Mouse (Mus musculus): Measurements from ENCODE around the gene Slc13a2. TPM values are rescaled to one million over a fixed set of nuclear protein-coding genes. Genes with fewer than 3 reads are reported as not detected.

The Slc13a2 gene
- polyA plus RNA-seq, 1 experiment from 2014 or later: 1.1 TPM

DNA sequence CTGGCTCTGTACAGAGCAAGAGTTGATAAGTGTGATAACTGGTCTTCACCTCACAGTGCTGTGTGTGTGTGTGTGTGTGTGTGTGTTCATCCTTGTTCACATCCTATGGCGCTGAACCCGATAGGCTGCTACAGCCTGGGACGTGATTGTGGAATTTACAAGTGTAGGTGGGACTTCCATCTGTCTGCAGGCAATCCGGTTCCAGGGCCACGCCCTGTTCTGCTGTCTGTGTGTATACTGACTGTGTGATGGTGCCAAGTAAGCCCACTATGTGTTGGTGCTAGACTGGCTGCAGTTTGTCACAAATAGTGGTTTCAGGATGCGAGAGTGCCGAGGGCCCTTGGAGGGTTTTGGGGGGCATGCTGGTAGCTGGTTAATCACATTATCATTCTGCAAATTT is 39.7 kb downstream of the Slc13a2 start:
- ATAC-seq (replicated peaks; ENCODE audit: low FRiP score): no peak
- H3K4me1 ChIP-seq: peaks cover 30% of the 10 kb centered on the region
- no peaks in the 10 kb centered on the region for H3K27me3 ChIP-seq
- H3K9ac ChIP-seq: no peak overlapping the region
- H3K9me3 ChIP-seq (replicated peaks): no peaks in the 10 kb centered on the region
- 78% methylated on average over 7 of the region's 7 CpGs for WGBS
- no peaks in the 10 kb centered on the region for H3K36me3 ChIP-seq
- H3K4me3 ChIP-seq (replicated peaks): no peak overlapping the region
- no peak overlapping the region for H3K27ac ChIP-seq
- no peak overlapping the region for H3K4me2 ChIP-seq

DNA sequence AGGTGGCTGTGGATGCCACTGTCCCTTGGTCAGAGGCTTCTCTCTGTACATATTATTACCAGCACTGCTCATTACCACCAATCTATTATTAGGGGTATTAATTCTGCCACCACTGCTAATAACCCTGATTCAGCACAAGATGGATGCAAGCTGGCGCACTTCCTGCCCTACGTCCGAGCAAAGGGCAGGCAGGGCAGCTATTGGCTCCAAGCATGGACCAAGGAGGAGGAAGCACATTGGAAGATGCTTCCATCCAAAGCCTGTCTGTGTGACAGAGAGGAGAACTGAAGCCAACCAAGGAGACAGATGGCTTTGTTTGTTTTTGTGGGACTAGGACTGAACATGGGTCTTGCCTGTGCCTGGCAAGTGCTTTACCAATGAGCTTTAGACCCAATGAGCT is 41.0 kb downstream of the Slc13a2 start:
- 76% methylated on average over 3 of the region's 3 CpGs for WGBS
- H3K4me1 ChIP-seq: peaks cover 34% of the 10 kb centered on the region
- H3K36me3 ChIP-seq: no peaks in the 10 kb centered on the region
- no peak overlapping the region for H3K9ac ChIP-seq
- H3K4me3 ChIP-seq (replicated peaks): no peak overlapping the region
- no peaks in the 10 kb centered on the region for H3K9me3 ChIP-seq (replicated peaks)
- H3K27ac ChIP-seq: no peak overlapping the region
- no peak for ATAC-seq (replicated peaks; ENCODE audit: low FRiP score)
- no peaks in the 10 kb centered on the region for H3K27me3 ChIP-seq
- H3K4me2 ChIP-seq: no peak overlapping the region

DNA sequence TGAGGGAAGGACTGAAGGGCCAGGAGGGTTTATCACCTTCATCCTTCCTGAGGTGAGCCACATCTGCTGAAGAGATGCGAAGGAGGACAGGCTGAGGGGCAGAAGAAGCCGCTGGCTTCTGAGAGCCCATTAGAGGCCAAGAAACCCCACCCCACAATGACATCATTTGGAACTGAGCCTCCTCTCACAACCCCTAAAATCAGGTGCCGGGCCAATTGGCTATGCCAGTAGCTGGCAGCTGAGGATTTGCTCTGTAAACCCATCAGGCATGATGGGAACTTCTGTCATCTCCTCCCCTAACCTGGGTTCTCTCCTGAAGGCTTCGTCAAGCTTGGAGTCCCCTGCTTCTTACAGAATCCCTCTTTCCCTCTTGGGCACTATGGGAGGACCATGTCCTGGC is 41.7 kb downstream of the Slc13a2 start:
- H3K4me2 ChIP-seq: no peak overlapping the region
- H3K27ac ChIP-seq: no peak overlapping the region
- no peak overlapping the region for H3K9ac ChIP-seq
- no peaks in the 10 kb centered on the region for H3K9me3 ChIP-seq (replicated peaks)
- H3K4me1 ChIP-seq: peaks cover 40% of the 10 kb centered on the region
- H3K36me3 ChIP-seq: no peaks in the 10 kb centered on the region
- H3K4me3 ChIP-seq (replicated peaks): no peak overlapping the region
- no peaks in the 10 kb centered on the region for H3K27me3 ChIP-seq
- ATAC-seq (replicated peaks; ENCODE audit: low FRiP score): no peak
- 68% methylated on average over 4 of the region's 4 CpGs for WGBS

DNA sequence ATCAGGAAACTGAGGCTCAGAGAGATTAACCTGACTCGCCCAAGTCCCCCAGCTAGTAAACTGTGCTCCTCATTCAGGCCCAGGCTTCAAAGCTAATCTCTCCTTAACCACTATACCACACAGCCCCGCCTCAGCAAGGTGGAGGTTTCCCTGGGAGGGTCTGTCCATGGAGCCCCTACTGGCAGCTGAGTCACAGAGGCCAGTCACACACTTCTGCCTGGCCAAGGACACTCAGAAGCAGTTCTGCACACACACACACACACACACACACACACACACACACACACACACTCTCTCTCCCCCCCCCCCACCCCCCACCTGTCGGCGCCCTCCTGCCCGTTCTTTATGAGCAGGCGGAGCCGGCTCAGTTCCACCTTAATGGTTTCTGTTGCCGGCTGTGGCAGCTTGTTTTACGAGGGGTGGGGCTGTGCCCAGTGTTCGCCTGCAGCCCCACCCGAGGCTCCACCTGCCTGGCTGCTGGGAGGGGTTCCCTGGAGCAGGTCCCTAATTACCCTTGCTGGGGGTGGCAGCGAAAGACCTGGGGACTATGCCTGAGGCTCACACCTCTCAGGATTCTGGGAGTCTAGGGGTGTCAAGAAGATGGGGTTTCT is 44.4 kb downstream of the Slc13a2 start:
- H3K36me3 ChIP-seq: no peaks in the 10 kb centered on the region
- no peak overlapping the region for H3K9ac ChIP-seq
- H3K27me3 ChIP-seq: no peaks in the 10 kb centered on the region
- no peak overlapping the region for H3K4me3 ChIP-seq (replicated peaks)
- no peak overlapping the region for H3K4me2 ChIP-seq
- WGBS: 9% methylated on average over 12 of the region's 12 CpGs
- H3K9me3 ChIP-seq (replicated peaks): no peaks in the 10 kb centered on the region
- peaks cover 52% of the 10 kb centered on the region for H3K4me1 ChIP-seq
- ATAC-seq (replicated peaks; ENCODE audit: low FRiP score): peak; percentile 54
- peak overlapping the region; percentile 59 for H3K27ac ChIP-seq

DNA sequence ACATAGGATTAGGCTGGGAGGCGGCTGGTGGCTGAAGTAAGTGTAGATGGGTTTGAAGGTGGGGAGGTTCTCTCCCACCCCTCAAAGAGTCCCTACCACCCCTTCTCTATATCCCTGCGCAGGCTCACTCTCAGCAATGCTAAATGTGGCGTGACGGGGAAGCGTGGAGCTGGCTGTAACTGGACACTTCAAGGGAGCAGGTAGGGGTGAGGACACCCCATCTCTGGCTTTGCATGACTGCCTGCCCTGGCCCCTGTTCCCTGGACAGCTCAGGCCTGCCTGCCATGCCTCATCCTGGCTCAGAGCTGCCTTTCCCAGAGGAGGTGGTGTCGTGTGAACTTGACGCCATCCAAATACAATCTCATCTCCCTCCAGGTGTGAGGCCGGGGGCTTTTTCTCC is 47.9 kb downstream of the Slc13a2 start:
- H3K9me3 ChIP-seq (replicated peaks): no peaks in the 10 kb centered on the region
- no peak overlapping the region for H3K4me3 ChIP-seq (replicated peaks)
- peak overlapping the region; percentile 84 for H3K27ac ChIP-seq
- H3K9ac ChIP-seq: no peak overlapping the region
- no peak overlapping the region for H3K4me2 ChIP-seq
- 46% methylated on average over 8 of the region's 8 CpGs for WGBS
- peaks cover 73% of the 10 kb centered on the region for H3K4me1 ChIP-seq
- H3K36me3 ChIP-seq: no peaks in the 10 kb centered on the region
- peak; percentile 86 for ATAC-seq (replicated peaks; ENCODE audit: low FRiP score)
- no peaks in the 10 kb centered on the region for H3K27me3 ChIP-seq

DNA sequence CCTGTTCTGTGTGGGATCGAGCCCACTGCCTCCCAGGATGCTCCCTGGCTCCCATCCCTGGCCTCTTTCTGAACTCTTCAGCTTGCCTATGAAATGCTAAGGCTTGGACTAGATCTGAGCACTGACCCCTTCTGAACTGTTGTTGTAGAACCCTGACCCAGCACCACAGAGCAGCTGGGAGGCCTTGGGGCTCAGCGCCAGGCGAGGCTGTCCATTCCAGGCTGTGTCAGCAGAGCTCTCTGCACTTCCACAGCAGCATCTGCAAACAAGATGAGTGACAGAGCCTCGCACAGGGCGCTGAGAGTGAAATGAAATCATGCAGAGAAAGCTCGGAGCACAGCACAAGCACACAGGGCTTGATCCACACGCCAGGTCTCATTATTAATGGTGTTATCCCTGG is 49.4 kb downstream of the Slc13a2 start:
- Histone ChIP-seq H3K4me1 (peaks cover 69% of the 10 kb centered on the region), H3K36me3 (no peaks in the 10 kb centered on the region), H3K27me3 (no peaks in the 10 kb centered on the region), H3K9ac (no peak overlapping the region), H3K4me3 (replicated peaks) (no peak overlapping the region), H3K9me3 (replicated peaks) (no peaks in the 10 kb centered on the region), H3K27ac (peak overlapping the region; percentile 28; the same call in 1 of the 2 replicates), H3K4me2 (no peak overlapping the region)
- 0 out of 2 replicates have a peak, but pooled peaks have one; percentile 6 for ATAC-seq (replicated peaks; ENCODE audit: low FRiP score)
- WGBS: 41% methylated on average over 7 of the region's 7 CpGs

DNA sequence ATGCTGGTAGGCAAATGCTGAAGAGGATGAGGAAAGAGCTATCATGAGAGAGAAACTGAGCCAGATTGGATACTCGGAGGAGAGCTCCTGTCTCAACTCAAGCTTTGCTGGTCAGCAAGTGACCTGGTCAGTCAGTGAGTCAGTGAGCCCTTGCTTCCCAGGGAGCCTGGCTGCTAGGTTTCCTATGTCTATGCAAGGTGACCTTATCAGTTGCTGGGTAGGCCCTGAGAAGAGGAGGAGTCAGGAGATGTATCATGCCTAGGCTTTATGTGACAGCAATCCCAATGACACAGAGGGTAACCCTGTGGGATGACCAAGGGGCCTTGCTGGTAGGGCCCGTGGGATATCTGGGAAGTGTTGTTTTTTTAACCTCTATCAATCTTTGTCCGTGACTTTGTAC is 49.9 kb downstream of the Slc13a2 start:
- no peak for ATAC-seq (replicated peaks; ENCODE audit: low FRiP score)
- Histone ChIP-seq H3K27me3 (no peaks in the 10 kb centered on the region), H3K36me3 (no peaks in the 10 kb centered on the region), H3K27ac (peak overlapping the region; percentile 28; the same call in 1 of the 2 replicates), H3K4me1 (peaks cover 68% of the 10 kb centered on the region), H3K9me3 (replicated peaks) (no peaks in the 10 kb centered on the region), H3K4me2 (no peak overlapping the region), H3K9ac (no peak overlapping the region), H3K4me3 (replicated peaks) (no peak overlapping the region)
- WGBS: 23% methylated on average over 3 of the region's 3 CpGs

DNA sequence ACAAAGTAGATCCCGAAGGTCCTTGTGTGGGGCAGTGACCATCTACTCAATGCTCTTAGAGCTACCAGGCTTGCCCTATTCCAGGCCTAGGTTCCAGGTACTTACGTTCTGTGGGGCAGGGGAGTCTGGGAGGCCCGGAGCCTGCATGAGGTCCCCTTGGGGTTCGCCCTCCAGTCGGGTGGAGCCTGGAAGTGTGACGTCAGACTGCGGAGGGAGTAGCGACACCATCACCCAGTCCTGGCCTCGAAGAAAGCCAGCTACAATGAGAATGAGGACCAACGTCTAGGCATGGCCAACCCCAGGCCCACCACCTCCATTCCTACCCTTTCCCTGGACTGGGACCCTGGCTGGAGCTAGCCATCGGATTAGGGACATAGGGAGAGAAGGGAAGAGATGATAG is 50.3 kb downstream of the Slc13a2 start:
- 91% methylated on average over 11 of the region's 11 CpGs for WGBS
- H3K4me3 ChIP-seq (replicated peaks): no peak overlapping the region
- H3K27me3 ChIP-seq: no peaks in the 10 kb centered on the region
- no peaks in the 10 kb centered on the region for H3K9me3 ChIP-seq (replicated peaks)
- peaks cover 64% of the 10 kb centered on the region for H3K4me1 ChIP-seq
- no peak for ATAC-seq (replicated peaks; ENCODE audit: low FRiP score)
- no peak overlapping the region for H3K27ac ChIP-seq
- no peaks in the 10 kb centered on the region for H3K36me3 ChIP-seq
- no peak overlapping the region for H3K4me2 ChIP-seq
- no peak overlapping the region for H3K9ac ChIP-seq

DNA sequence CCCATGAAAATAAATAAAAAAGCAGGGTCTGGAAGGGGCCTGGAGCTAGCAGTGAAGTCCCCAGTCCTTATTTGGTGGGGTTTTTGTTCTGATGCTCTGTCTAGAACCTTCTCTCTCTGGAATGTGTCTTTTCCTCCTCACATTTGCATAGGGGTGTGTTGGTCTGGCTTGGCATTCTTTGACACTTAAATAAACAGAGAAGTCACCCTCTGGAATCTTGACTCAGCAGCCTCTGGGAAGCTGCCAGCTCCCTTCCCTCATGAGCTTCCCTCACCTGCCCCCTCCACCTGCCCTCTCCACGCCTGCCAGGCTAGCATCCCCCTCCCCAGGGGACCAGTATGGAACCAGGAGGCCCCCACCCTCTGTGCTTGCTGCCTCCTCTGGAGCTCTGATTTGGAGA is 51.6 kb downstream of the Slc13a2 start:
- H3K4me1 ChIP-seq: peaks cover 54% of the 10 kb centered on the region
- no peak for ATAC-seq (replicated peaks; ENCODE audit: low FRiP score)
- no peaks in the 10 kb centered on the region for H3K27me3 ChIP-seq
- H3K36me3 ChIP-seq: no peaks in the 10 kb centered on the region
- no peak overlapping the region; the same call in 1 of the 2 replicates for H3K27ac ChIP-seq
- H3K9ac ChIP-seq: no peak overlapping the region
- H3K4me2 ChIP-seq: no peak overlapping the region
- H3K4me3 ChIP-seq (replicated peaks): no peak overlapping the region
- 57% methylated on average over 1 of the region's 1 CpGs for WGBS
- H3K9me3 ChIP-seq (replicated peaks): no peaks in the 10 kb centered on the region

DNA sequence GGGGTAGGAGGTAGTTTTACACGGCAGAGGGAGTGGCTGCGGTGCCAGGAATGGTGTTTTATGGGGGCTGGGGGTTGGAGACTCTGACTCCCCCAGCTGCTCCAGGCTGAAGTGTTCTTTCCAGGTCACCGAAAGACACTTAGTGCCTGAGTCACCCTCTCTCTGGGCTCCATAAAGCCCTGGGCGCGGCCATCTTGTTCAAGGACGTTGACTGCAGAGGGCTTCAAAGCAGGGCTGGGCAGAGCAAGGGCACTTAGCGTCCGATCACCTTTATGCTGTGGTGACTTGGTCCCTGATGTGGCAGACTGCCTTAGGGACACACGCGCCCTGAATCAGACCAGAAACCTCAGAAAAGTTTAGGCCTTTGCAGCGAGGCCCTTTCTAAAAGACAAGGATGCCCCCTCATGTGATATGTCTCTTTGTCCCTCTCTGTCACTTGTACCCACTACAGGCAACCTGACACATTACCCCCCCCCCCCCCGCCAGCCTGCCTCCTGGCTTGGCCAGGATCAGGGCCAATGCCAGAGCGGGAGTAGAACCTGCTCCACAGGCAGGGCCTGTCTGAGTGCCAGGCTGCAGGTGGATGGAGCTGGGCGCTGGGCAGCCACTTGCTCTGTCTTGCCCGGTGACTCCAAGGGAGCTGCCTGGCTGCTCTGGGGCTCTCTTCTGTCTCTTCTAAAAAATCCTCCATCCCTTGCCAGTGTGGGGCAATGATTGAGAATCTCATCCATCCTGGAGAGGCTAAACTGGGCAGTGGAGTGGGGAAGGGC is 54.4 kb downstream of the Slc13a2 start:
- H3K27me3 ChIP-seq: no peaks in the 10 kb centered on the region
- H3K36me3 ChIP-seq: no peaks in the 10 kb centered on the region
- no peak overlapping the region for H3K27ac ChIP-seq
- H3K9ac ChIP-seq: no peak overlapping the region
- ATAC-seq (replicated peaks; ENCODE audit: low FRiP score): no peak
- no peak overlapping the region for H3K4me2 ChIP-seq
- no peaks in the 10 kb centered on the region for H3K9me3 ChIP-seq (replicated peaks)
- H3K4me3 ChIP-seq (replicated peaks): no peak overlapping the region
- H3K4me1 ChIP-seq: peaks cover 53% of the 10 kb centered on the region
- 77% methylated on average over 15 of the region's 15 CpGs for whole genome bisulfite sequencing

DNA sequence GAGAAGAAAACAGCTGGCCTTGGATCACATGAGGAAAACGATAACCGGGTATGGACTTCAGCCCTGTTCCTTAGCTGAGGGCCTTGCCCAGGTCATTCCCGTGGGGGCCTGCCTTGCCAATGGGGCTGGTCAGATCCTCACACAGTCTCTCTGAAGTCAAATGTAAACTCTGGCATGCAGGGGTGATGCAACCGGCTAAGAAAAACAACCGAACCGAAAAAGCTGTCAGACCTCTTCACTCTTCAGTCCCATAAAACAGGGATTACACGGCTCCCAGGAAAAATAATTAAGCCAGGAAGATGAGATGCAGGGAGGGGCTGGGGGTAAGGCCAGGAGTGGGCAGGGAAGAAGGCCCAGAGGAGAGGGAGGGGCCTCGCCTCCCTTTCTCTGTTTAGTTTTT is 57.9 kb downstream of the Slc13a2 start:
- 11% methylated on average over 8 of the region's 8 CpGs for WGBS
- Histone ChIP-seq H3K4me3 (replicated peaks) (no peak overlapping the region), H3K4me2 (no peak overlapping the region), H3K27me3 (no peaks in the 10 kb centered on the region), H3K9me3 (replicated peaks) (no peaks in the 10 kb centered on the region), H3K4me1 (peaks cover 39% of the 10 kb centered on the region), H3K36me3 (no peaks in the 10 kb centered on the region), H3K9ac (no peak overlapping the region), H3K27ac (peak overlapping the region; percentile 72)
- no peak for ATAC-seq (replicated peaks; ENCODE audit: low FRiP score)

DNA sequence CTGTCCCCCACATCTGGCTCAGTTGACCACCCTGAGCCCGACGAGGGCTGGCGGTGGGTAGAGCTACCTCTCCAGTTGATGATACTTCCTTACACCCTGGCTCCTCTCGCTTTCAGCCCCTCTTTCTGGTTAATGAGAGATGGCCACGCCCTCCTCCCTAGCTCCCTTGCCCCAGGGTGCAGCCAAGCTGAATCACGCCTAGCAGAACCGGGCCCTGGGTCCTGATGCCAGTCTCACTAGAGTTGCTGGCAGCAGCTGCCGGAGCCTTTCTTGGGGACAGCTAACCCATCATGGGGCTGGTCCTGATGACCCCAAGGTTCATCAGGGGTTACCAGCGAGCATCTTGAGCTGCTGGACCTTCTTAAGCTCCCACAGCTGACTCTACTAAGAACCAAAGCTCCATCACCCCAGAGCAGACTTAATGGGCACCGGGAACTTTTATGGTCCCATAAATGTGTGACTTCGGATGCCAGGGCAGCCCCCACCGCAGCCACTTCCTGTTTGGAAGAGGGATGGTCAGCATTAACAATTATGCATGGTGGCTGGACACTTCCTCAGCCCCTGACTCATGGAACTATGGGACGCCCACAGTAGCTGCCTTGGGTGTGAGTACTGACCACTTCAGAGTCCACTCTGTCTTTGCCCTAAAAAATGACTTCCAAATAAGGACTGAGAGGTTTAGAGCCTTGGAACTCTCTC is 58.6 kb downstream of the Slc13a2 start:
- Histone ChIP-seq H3K4me3 (replicated peaks) (no peak overlapping the region), H3K27me3 (no peaks in the 10 kb centered on the region), H3K36me3 (no peaks in the 10 kb centered on the region), H3K4me1 (peaks cover 39% of the 10 kb centered on the region), H3K27ac (peak overlapping the region; percentile 72), H3K4me2 (no peak overlapping the region), H3K9ac (no peak overlapping the region), H3K9me3 (replicated peaks) (no peaks in the 10 kb centered on the region)
- WGBS: 46% methylated on average over 13 of the region's 13 CpGs
- no peak for ATAC-seq (replicated peaks; ENCODE audit: low FRiP score)

All from kidney, embryonic 15.5 days (tissue).